Mouse (Mus musculus) urinary bladder, adult 18-20 months (tissue): ENCODE data around the gene Necap1.

Experiments
- DNase-seq, 2 experiments: peaks; one replicate each; pipeline ENCODE4 v3.0.0; 2022; ENCODE audit warnings: low spot score in 2 of 2, mixed read lengths in 2 of 2

Necap1 gene

GRCm38 (mm10) chr6:122883603-122884002 is 9.3 kb downstream of the Necap1 start:
- DNase-seq: no peak

GRCm38 (mm10) chr6:122889599-122889998 is 15.3 kb downstream of the Necap1 start:
- no peak for DNase-seq

- peak in 1 of 2 experiments; percentile 22 for DNase-seq
Measured at GRCm38 (mm10) chr6:122892442-122893049, 18.3 kb downstream of the Necap1 start.

- DNase-seq: no peak
Measured at GRCm38 (mm10) chr6:122919922-122920321, 45.6 kb downstream of the Necap1 start.

- no peak for DNase-seq
Measured at GRCm38 (mm10) chr6:122921451-122921850, 47.2 kb downstream of the Necap1 start, which contains the start of gene Clec4a1. TSS of gene Clec4a1 (plus strand) at chr6:122921848.

- no peak for DNase-seq
Measured at GRCm38 (mm10) chr6:122934845-122935244, 60.6 kb downstream of the Necap1 start.
